Mouse (Mus musculus): ENCODE measurements at regions not wholly inside any gene's neighbourhood (a gene's known extent, or its start where the extent isn't known, plus 50 kb on each side); places are given as distances from the start of the nearest gene placed in this dataset.

DNA sequence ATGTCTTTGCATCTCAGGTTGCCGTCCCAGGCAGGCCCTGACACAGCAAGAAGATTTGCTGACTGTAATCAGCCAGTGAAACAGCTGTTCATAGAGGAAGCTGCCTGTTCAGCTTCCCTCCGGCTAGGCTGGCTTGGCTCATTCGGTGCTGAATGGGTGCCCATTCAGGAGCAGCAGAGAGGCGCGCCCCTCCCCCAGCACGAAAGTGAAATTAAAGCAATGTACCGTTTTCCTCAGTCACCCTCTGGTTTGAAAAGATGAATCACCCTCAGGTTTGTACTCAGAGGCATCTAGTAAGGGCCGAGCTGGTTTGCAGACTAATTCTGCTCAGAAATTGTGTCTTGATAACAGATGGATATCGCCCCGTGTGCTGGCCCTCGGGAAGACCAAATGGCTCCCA, 251.7 kb downstream of the Hhipl2 start:
- peaks cover 8% of the 10 kb centered on the region for H3K9me3 ChIP-seq
- no peak for ATAC-seq (ENCODE audit: extremely low read depth, insufficient number of reproducible peaks, low FRiP score, low TSS enrichment)
- peak overlapping the region; percentile 42 for H3K4me2 ChIP-seq
- peaks cover 11% of the 10 kb centered on the region; the same call in 1 of the 2 replicates for H3K27me3 ChIP-seq (replicated peaks)
- 0 out of 2 replicates have a peak overlapping the region, but pooled peaks have one; percentile 19 for H3K9ac ChIP-seq
- 49% methylated on average over 11 of the region's 11 CpGs for WGBS
- peaks cover 8% of the 10 kb centered on the region; the same call in 1 of the 2 replicates for H3K4me1 ChIP-seq
- no peak overlapping the region for H3K4me3 ChIP-seq
- H3K27ac ChIP-seq (replicated peaks) = no peak overlapping the region
- H3K36me3 ChIP-seq = no peaks in the 10 kb centered on the region

DNA sequence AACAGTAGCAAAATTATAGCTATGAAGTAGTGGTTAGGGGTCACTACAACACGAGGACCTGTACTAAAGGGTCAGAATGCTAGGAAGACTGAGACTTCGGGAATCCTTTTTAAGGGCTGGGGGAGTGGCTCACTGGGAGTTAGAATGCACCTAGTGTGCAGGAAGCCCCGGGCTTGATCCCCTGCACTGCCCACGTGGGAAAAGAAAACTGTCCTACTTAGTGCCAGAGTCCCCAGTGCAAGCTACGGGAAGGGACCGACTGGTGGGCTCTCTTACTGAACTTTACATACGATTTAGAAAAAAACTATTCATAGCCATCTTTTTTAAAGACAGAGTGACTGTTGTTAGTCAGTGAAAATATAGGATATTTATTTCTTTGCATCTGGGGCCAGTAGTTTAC, 252.5 kb downstream of the Hhipl2 start:
- peaks cover 8% of the 10 kb centered on the region for H3K9me3 ChIP-seq
- H3K27ac ChIP-seq (replicated peaks) = no peak overlapping the region
- H3K4me3 ChIP-seq = no peak overlapping the region
- H3K36me3 ChIP-seq = no peaks in the 10 kb centered on the region
- ATAC-seq (ENCODE audit: extremely low read depth, insufficient number of reproducible peaks, low FRiP score, low TSS enrichment) = no peak
- peaks cover 8% of the 10 kb centered on the region; the same call in 1 of the 2 replicates for H3K4me1 ChIP-seq
- H3K4me2 ChIP-seq = no peak overlapping the region
- no peak overlapping the region for H3K9ac ChIP-seq
- WGBS = 67% methylated on average over 7 of the region's 7 CpGs
- H3K27me3 ChIP-seq (replicated peaks) = peaks cover 11% of the 10 kb centered on the region; the same call in 1 of the 2 replicates

DNA sequence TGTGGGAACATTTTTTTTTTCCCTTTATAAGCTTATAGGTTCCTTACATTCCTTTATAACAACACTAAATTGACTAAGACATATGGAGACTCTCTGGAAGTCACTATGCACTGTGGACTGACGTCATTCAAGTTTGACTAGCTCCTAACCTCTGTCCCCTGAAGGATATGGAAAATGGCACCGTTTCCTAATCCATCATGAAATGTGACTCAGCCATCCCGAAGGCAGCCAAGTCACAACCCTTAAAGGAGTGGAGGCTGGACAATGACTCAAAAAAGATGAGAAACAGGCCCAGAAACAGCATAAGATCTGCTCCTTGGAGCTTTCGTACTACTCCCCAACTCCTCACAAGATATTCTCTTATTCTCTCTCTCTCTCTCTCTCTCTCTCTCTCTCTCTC, 253.5 kb downstream of the Hhipl2 start:
- no peak for ATAC-seq (ENCODE audit: extremely low read depth, insufficient number of reproducible peaks, low FRiP score, low TSS enrichment)
- 53% methylated on average over 4 of the region's 4 CpGs for WGBS

DNA sequence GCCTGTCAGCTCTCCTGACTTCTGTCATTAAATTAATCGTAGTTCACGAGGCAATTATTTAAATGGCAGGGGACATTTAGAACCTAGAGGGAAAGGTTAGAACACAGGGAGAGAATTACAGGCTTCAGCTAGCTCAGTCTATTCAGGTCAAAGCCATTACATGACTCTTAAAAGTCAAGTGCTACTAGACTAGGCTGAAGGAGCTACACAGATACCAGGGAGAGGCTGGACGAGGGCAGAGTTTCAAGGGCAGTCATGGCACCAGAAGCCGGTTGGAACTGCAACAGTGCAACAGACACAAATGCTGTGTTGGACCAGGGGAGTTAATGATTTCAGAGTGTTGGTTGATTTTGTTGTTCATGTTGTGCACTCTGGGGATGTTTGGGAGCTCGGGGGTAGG, 254.5 kb downstream of the Hhipl2 start:
- Histone ChIP-seq H3K36me3 (no peaks in the 10 kb centered on the region), H3K9ac (no peak overlapping the region), H3K9me3 (no peaks in the 10 kb centered on the region), H3K4me2 (no peak overlapping the region), H3K4me3 (no peak overlapping the region), H3K27me3 (replicated peaks) (peaks cover 11% of the 10 kb centered on the region; the same call in 1 of the 2 replicates), H3K4me1 (peaks cover 8% of the 10 kb centered on the region; the same call in 1 of the 2 replicates), H3K27ac (replicated peaks) (no peak overlapping the region)
- WGBS = 57% methylated on average over 5 of the region's 5 CpGs
- ATAC-seq (ENCODE audit: extremely low read depth, insufficient number of reproducible peaks, low FRiP score, low TSS enrichment) = no peak

More for the DNA sequence above, 253.5 kb downstream of the Hhipl2 start:
- peaks cover 11% of the 10 kb centered on the region; the same call in 1 of the 2 replicates for H3K27me3 ChIP-seq (replicated peaks)
- no peak overlapping the region for H3K27ac ChIP-seq (replicated peaks)
- H3K9me3 ChIP-seq = peaks cover 8% of the 10 kb centered on the region
- H3K4me1 ChIP-seq = peaks cover 8% of the 10 kb centered on the region; the same call in 1 of the 2 replicates
- H3K4me2 ChIP-seq = no peak overlapping the region
- H3K4me3 ChIP-seq = no peak overlapping the region
- no peaks in the 10 kb centered on the region for H3K36me3 ChIP-seq
- H3K9ac ChIP-seq = no peak overlapping the region

DNA sequence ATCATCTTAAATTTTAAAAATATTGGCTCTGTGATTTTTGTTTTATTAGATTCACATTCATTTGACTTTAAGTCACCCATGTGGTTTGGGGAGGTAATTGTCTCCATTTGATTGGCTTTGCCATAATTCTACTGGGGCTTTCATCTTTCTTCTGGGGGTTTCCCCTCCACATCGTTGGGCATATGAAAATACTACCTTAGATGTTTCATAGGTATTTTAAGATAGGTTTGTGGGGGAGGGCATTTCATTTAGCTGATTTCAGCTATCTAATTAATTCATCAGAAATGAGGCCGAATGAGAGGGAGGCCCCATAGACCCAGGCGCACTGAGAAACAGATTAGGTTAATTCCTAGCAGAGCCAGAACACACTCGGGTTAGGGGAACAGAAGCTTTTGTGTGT, 259.6 kb downstream of the Hhipl2 start:
- WGBS = 80% methylated on average over 4 of the region's 4 CpGs
- Histone ChIP-seq H3K9ac (no peak overlapping the region), H3K36me3 (no peaks in the 10 kb centered on the region), H3K27me3 (replicated peaks) (no peaks in the 10 kb centered on the region), H3K4me3 (no peak overlapping the region), H3K4me2 (no peak overlapping the region), H3K9me3 (peaks cover 4% of the 10 kb centered on the region; the same call in 1 of the 2 replicates), H3K27ac (replicated peaks) (no peak overlapping the region), H3K4me1 (peaks cover 12% of the 10 kb centered on the region; the same call in 1 of the 2 replicates)
- ATAC-seq (ENCODE audit: extremely low read depth, insufficient number of reproducible peaks, low FRiP score, low TSS enrichment) = no peak

DNA sequence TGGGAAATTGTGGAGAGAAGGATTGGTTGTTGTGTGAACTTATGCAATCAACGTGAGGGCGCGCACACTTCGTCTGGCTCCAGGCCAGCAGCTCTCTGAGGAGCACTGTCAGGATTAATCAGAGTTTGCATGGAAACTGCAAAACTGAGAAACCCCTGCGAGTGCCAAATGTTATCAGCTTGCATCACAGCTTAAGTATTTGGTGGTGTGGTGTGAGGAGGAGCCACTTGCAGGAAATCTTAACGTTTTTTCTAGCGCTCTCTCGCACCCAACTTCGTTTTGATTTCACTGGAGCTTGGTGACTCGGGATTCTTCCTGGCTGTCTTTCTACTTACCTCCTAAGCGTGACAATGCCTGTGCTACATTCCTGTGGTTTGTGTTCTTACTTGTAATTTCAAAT, 261.9 kb downstream of the Hhipl2 start:
- H3K4me3 ChIP-seq = no peak overlapping the region
- ATAC-seq (ENCODE audit: extremely low read depth, insufficient number of reproducible peaks, low FRiP score, low TSS enrichment) = no peak
- H3K27me3 ChIP-seq (replicated peaks) = no peaks in the 10 kb centered on the region
- H3K9ac ChIP-seq = peak overlapping the region; percentile 38; the same call in 1 of the 2 replicates
- peak overlapping the region; percentile 52 for H3K27ac ChIP-seq (replicated peaks)
- WGBS = 19% methylated on average over 11 of the region's 11 CpGs
- H3K4me2 ChIP-seq = peak overlapping the region; percentile 46
- peaks cover 12% of the 10 kb centered on the region; the same call in 1 of the 2 replicates for H3K4me1 ChIP-seq
- no peaks in the 10 kb centered on the region for H3K36me3 ChIP-seq
- peaks cover 4% of the 10 kb centered on the region; the same call in 1 of the 2 replicates for H3K9me3 ChIP-seq

DNA sequence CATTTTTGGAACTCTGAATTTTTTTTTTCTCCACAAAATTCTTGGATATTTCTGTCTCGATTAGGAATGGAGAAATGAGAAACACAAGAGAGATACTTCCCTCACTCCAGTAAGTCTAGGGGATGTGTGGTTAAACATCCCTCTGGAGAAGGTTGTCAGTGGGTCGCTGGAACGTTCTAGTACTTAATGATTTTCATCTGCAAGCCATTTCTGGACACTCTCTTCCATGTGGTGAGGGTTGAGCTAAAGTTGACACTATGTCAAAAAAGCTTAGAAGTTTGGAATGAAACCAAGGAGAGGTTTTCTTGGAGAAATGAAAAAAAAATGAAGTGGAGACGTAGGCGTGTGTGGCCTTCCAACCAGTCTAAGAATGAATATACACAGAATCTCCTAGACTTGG, 268.0 kb downstream of the Hhipl2 start:
- ATAC-seq (ENCODE audit: extremely low read depth, insufficient number of reproducible peaks, low FRiP score, low TSS enrichment) = no peak
- no peak overlapping the region for H3K4me2 ChIP-seq
- no peaks in the 10 kb centered on the region for H3K27me3 ChIP-seq (replicated peaks)
- H3K36me3 ChIP-seq = no peaks in the 10 kb centered on the region
- H3K4me3 ChIP-seq = no peak overlapping the region
- H3K27ac ChIP-seq (replicated peaks) = no peak overlapping the region
- H3K9ac ChIP-seq = no peak overlapping the region
- peaks cover 4% of the 10 kb centered on the region; the same call in 1 of the 2 replicates for H3K9me3 ChIP-seq
- no peaks in the 10 kb centered on the region for H3K4me1 ChIP-seq
- 72% methylated on average over 5 of the region's 5 CpGs for WGBS

DNA sequence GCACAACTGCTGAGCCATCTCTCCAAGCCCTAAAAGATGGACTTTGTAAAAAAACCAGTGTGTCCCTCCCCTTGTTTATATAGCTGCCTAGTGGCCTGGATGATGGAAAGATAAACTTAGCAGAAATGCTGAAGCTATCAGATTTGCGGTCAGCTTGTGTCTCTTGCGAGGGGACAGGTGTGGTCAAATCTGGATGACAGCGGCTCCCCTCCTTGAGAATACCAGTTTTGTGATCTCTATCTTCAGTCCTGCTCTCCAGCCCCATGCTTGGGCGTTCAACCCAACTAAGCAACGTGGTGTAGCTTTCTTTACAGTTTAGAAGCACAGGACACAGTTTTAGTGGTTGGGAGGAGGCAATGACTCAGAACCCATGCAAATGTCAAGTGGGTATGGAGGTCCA, 274.7 kb downstream of the Hhipl2 start:
- Histone ChIP-seq H3K27ac (replicated peaks) (no peak overlapping the region), H3K27me3 (replicated peaks) (no peaks in the 10 kb centered on the region), H3K9ac (no peak overlapping the region), H3K4me3 (no peak overlapping the region), H3K4me1 (no peaks in the 10 kb centered on the region), H3K9me3 (no peaks in the 10 kb centered on the region), H3K4me2 (no peak overlapping the region), H3K36me3 (no peaks in the 10 kb centered on the region)
- 76% methylated on average over 5 of the region's 5 CpGs for whole genome bisulfite sequencing
- no peak for ATAC-seq (ENCODE audit: extremely low read depth, insufficient number of reproducible peaks, low FRiP score, low TSS enrichment)

DNA sequence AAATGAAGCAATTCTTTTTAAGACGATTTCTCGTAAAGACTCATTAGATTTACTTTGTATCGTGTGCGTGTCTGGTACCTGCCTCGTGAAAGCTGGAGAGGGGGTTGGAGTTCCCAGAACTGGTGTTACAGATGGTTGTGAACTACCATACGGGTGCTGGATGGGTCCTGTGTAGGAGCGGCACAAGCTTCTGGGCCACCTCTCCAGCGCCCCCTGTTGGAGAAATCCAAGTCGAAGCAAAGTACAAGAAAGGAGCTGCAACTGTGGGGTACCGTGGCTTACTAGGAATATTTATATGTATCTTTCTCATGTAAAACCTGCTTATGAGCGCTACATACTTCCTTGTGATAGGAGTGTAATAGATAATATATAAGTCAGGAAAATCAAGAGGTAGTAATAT, 281.3 kb downstream of the Hhipl2 start:
- Histone ChIP-seq H3K27me3 (replicated peaks) (no peaks in the 10 kb centered on the region), H3K27ac (replicated peaks) (no peak overlapping the region), H3K36me3 (no peaks in the 10 kb centered on the region), H3K4me3 (no peak overlapping the region), H3K9ac (no peak overlapping the region), H3K9me3 (no peaks in the 10 kb centered on the region), H3K4me1 (no peaks in the 10 kb centered on the region), H3K4me2 (no peak overlapping the region)
- WGBS = 81% methylated on average over 11 of the region's 11 CpGs
- no peak for ATAC-seq (ENCODE audit: extremely low read depth, insufficient number of reproducible peaks, low FRiP score, low TSS enrichment)

DNA sequence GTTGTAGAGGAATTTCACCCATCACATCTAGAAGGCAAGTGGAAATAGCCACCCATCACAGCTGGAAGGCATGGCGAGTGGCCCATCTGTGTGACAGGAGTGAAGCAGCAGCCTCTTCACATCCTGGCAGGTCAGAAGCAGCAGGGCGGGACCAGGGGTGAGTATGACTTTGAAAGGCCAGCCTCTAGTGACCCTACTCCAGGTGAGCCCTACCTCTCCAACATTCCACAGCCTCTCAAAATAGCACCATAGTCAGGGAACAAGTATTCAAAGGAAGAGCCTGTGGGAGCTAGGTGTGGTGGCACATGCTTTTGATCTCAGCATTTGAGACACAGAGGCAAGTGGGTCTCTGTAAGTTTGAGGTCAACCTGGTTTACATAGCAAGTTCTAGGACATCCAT, 284.9 kb downstream of the Hhipl2 start:
- Histone ChIP-seq H3K4me2 (no peak overlapping the region), H3K4me3 (no peak overlapping the region), H3K27ac (replicated peaks) (no peak overlapping the region), H3K9ac (no peak overlapping the region), H3K4me1 (no peaks in the 10 kb centered on the region), H3K9me3 (no peaks in the 10 kb centered on the region), H3K36me3 (no peaks in the 10 kb centered on the region), H3K27me3 (replicated peaks) (no peaks in the 10 kb centered on the region)
- ATAC-seq (ENCODE audit: extremely low read depth, insufficient number of reproducible peaks, low FRiP score, low TSS enrichment) = no peak
- WGBS = 74% methylated on average over 2 of the region's 2 CpGs

DNA sequence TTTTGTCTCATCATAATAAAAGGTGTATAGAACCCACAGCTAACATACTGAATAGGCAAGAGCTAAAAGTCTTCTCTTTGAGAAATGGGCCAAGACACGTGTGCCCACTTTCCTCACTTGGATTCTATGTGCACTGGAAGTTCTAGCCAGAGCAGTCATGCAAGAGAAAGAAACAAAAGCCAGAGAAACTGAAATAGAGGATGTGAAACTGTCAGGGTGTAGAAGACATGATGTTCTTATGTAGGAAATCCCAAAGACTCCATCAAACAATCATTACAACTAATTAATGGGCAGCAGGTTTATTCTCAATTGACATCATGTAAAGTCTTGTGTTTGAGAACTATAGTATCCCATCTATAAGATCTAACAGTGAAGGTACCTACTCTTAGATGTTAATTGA, 294.9 kb downstream of the Hhipl2 start:
- no peak overlapping the region for H3K9ac ChIP-seq
- H3K27me3 ChIP-seq (replicated peaks) = peaks cover 10% of the 10 kb centered on the region; the same call in 1 of the 2 replicates
- WGBS = 64% methylated on average over 1 of the region's 1 CpGs
- no peaks in the 10 kb centered on the region for H3K36me3 ChIP-seq
- no peak overlapping the region for H3K4me2 ChIP-seq
- no peaks in the 10 kb centered on the region; the same call in 1 of the 2 replicates for H3K4me1 ChIP-seq
- no peak for ATAC-seq (ENCODE audit: extremely low read depth, insufficient number of reproducible peaks, low FRiP score, low TSS enrichment)
- no peaks in the 10 kb centered on the region for H3K9me3 ChIP-seq
- H3K27ac ChIP-seq (replicated peaks) = no peak overlapping the region
- no peak overlapping the region for H3K4me3 ChIP-seq

DNA sequence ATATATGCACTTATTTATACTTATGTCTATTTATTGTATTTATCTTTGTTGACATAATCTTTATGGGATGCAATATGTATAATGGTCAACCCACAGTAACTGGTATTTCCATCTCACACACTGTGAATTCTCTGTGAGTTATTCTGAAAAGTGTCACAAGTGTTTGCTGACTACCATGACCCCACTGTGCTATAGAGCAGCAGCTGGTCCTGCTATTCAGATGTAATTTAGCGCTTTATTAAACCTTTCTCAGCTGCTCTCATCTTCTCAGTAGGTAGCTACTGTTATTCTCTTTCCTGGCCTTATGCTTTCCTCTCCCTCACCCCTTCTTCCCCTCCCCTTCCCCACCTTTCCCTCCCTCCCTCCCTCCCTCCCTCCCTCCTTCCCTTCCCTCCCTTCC, 296.0 kb upstream of the Dusp10 start:
- WGBS = 80% methylated on average over 1 of the region's 1 CpGs
- Histone ChIP-seq H3K36me3 (no peaks in the 10 kb centered on the region), H3K27ac (replicated peaks) (no peak overlapping the region), H3K4me2 (no peak overlapping the region), H3K4me3 (no peak overlapping the region), H3K9ac (no peak overlapping the region), H3K9me3 (no peaks in the 10 kb centered on the region), H3K27me3 (replicated peaks) (no peaks in the 10 kb centered on the region), H3K4me1 (no peaks in the 10 kb centered on the region; the same call in 1 of the 2 replicates)
- ATAC-seq (ENCODE audit: extremely low read depth, insufficient number of reproducible peaks, low FRiP score, low TSS enrichment) = no peak

Data from heart, embryonic 13.5 days (tissue).